Mouse (Mus musculus) ES-Bruce4 (cell line): ENCODE measurements around the gene Nat9. TPM values are rescaled to one million over a fixed set of nuclear protein-coding genes. Genes with fewer than 3 reads are reported as not detected.
A peak's percentile ranks its signal among the peaks of the same experiment; 100 is the strongest.

ENCODE experiments used
- H3K27ac ChIP-seq: 2 replicates; pipeline ENCODE4 v1.5.1; 2012; ENCODE audit warnings: low read length, inconsistent platforms; ENCODE audit not compliant: insufficient read depth
- H3K27me3 ChIP-seq: 2 replicates; pipeline ENCODE4 v1.6.1; 2012; ENCODE audit warnings: mild to moderate bottlenecking, low read length, inconsistent platforms; ENCODE audit not compliant: control insufficient read depth, poor library complexity, insufficient read depth, severe bottlenecking
- H3K36me3 ChIP-seq: 2 replicates; pipeline ENCODE4 v1.6.1; 2012; ENCODE audit warnings: inconsistent platforms, mild to moderate bottlenecking, low read length, moderate library complexity; ENCODE audit not compliant: control insufficient read depth, poor library complexity, insufficient read depth, severe bottlenecking
- H3K4me1 ChIP-seq: one replicate; pipeline ENCODE4 v1.8.1; 2011; ENCODE audit warnings: low read length; ENCODE audit not compliant: control insufficient read depth, insufficient read depth
- H3K4me3 ChIP-seq: 2 replicates; pipeline ENCODE4 v1.5.1; 2011; ENCODE audit warnings: low read depth, mild to moderate bottlenecking, low read length
- H3K9ac ChIP-seq: 2 replicates; pipeline ENCODE4 v1.6.1; 2012; ENCODE audit warnings: low read depth, mild to moderate bottlenecking, inconsistent platforms; ENCODE audit not compliant: poor library complexity, severe bottlenecking
- H3K9me3 ChIP-seq: replicated peaks from 2 replicates; pipeline ENCODE4 v1.6.1; 2012; ENCODE audit warnings: mild to moderate bottlenecking, low read length, inconsistent platforms; ENCODE audit not compliant: control insufficient read depth, poor library complexity, insufficient read depth, severe bottlenecking
- CTCF ChIP-seq: IDR thresholded peaks from one replicate; pipeline ENCODE4 v1.8.1; 2011; ENCODE audit warnings: low read depth, low read length
- EP300 ChIP-seq: IDR thresholded peaks from 2 replicates; pipeline ENCODE4 v1.6.1; 2011; ENCODE audit warnings: low read depth, low read length; ENCODE audit not compliant: insufficient read depth
- POLR2A ChIP-seq: IDR thresholded peaks from one replicate; pipeline ENCODE4 v1.8.1; 2011; ENCODE audit warnings: low read length; ENCODE audit not compliant: insufficient read depth
- polyA plus RNA-seq: library from polyadenylated mRNA; stranded (reverse); fragments of >200 nt; gene quantifications from 2 replicates; pipeline ENCODE4 v1.2.4, GENCODE M21; 2011; ENCODE audit warnings: low read depth; ENCODE audit not compliant: missing spikeins, insufficient read depth, insufficient read length

Nat9 gene
- polyA plus RNA-seq, 1 experiment: 16.2 TPM

DNA sequence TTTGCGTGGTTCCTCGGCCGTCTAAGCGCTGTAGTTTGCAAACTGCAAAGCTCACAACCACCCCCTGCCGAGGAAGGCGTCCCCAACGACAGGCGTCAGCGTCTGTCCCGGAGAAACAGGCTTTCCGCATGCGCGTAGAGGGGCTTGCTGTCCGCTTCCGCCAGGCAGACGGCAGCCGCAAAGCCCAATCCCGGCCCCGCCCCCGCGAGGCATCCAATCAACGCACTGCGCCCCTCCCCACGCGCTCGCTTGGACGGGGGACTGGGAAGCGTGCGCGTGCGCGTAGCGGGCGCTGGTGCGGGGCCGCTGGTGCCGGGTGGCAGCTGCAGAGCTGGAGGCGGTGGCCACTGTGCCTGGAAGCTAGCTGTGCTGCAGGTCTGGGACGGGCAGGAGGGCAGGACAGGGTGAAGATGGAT lies 427 bp downstream of the Nat9 start, which contains the start of gene Tmem104:
Gene Tmem104 (plus strand): TSS at position 264 of the 416 bp plus-strand sequence.
- Histone ChIP-seq H3K27ac (no peak within 1 kb of the TSS), H3K27me3 (no peaks in the 10 kb centered on the region), H3K9ac (peak within 1 kb of the TSS; percentile 53), H3K4me3 (peak within 1 kb of the TSS; percentile 84), H3K4me1 (peaks cover 3% of the 10 kb centered on the region), H3K9me3 (no peaks in the 10 kb centered on the region), H3K36me3 (no peaks in the 10 kb centered on the region)
- TF ChIP-seq EP300 (no peak), POLR2A (peak; percentile 75)

GRCm38 (mm10) chr11:115184973-115185372 lies 2.7 kb downstream of the Nat9 start:
- H3K27me3 ChIP-seq: no peaks in the 10 kb centered on the region
- no peaks in the 10 kb centered on the region for H3K4me1 ChIP-seq
- TF ChIP-seq POLR2A (no peak), EP300 (no peak), CTCF (no peak)
- no peak overlapping the region for H3K9ac ChIP-seq
- no peaks in the 10 kb centered on the region for H3K9me3 ChIP-seq
- no peak overlapping the region for H3K4me3 ChIP-seq
- H3K27ac ChIP-seq: no peak overlapping the region
- 0 out of 2 replicates have a peak, but pooled peaks cover 7% of the 10 kb centered on the region for H3K36me3 ChIP-seq

- peaks cover 6% of the 10 kb centered on the region for H3K4me1 ChIP-seq
- H3K27ac ChIP-seq: no peak overlapping the region
- H3K4me3 ChIP-seq: no peak overlapping the region
- no peaks in the 10 kb centered on the region for H3K9me3 ChIP-seq
- TF ChIP-seq POLR2A: no peak
- TF ChIP-seq EP300: peak; percentile 53; the same call in 1 of the 2 replicates
- TF ChIP-seq CTCF: peak; percentile 96
- H3K9ac ChIP-seq: no peak overlapping the region
- 0 out of 2 replicates have a peak, but pooled peaks cover 7% of the 10 kb centered on the region for H3K36me3 ChIP-seq
- H3K27me3 ChIP-seq: no peaks in the 10 kb centered on the region
These were observed 5.6 kb downstream of the Nat9 start for GRCm38 (mm10) chr11:115181913-115182638.

- Histone ChIP-seq H3K36me3 (0 out of 2 replicates have a peak, but pooled peaks cover 7% of the 10 kb centered on the region), H3K4me3 (no peak overlapping the region), H3K27ac (no peak overlapping the region), H3K9ac (no peak overlapping the region), H3K4me1 (peaks cover 17% of the 10 kb centered on the region), H3K27me3 (no peaks in the 10 kb centered on the region), H3K9me3 (no peaks in the 10 kb centered on the region)
- no peak for TF ChIP-seq EP300
- no peak for TF ChIP-seq POLR2A
- no peak for TF ChIP-seq CTCF
These were observed 7.8 kb downstream of the Nat9 start for GRCm38 (mm10) chr11:115179881-115180280.

DNA sequence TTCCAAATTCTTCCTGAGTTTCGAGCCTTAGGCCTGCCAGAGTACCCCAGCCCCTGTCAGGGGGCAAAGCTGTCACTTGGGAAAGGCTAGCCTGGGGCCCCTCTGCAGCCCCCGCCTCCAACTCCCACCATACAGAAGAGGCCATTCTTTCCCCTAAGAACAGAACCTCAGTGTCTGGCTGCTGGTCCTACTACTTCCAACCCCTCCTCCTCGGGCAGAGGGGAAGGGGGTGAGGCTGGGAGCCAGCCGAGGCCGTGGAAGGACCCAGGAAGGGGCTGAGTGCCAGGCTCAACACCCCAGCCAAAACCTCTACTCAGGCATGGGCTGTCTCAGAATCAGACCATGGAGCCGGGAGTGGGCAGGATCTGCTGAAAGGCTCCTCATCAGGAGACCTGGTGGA lies 8.5 kb downstream of the Nat9 start:
- no peak for TF ChIP-seq CTCF
- no peak for TF ChIP-seq EP300
- no peaks in the 10 kb centered on the region for H3K9me3 ChIP-seq
- H3K36me3 ChIP-seq: 0 out of 2 replicates have a peak, but pooled peaks cover 7% of the 10 kb centered on the region
- H3K4me3 ChIP-seq: no peak overlapping the region
- H3K9ac ChIP-seq: no peak overlapping the region
- H3K27me3 ChIP-seq: no peaks in the 10 kb centered on the region
- H3K4me1 ChIP-seq: peaks cover 21% of the 10 kb centered on the region
- H3K27ac ChIP-seq: no peak overlapping the region

DNA sequence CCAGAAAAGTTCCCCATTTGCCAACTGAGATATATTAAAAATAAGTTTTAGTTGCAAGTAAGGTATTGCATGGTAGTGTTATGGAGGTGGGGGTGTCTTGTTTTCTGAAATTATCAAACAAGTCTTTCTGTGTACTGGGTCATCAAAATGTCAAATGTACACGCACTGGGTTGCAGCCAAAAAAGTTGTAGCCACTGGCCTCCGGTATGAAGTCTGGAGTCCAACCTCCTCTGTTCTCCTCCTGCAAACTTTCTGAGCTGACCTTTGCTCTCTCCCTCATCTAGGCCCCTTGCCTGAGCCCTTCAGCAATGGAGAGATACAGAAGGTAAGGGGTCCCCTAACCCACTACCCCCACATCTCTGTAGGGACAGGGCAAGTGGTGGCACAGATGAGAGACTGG lies 8.9 kb downstream of the Nat9 start:
- Histone ChIP-seq H3K9me3 (no peaks in the 10 kb centered on the region), H3K4me3 (no peak overlapping the region), H3K9ac (no peak overlapping the region), H3K27ac (no peak overlapping the region), H3K27me3 (no peaks in the 10 kb centered on the region), H3K4me1 (peaks cover 21% of the 10 kb centered on the region), H3K36me3 (0 out of 2 replicates have a peak, but pooled peaks cover 7% of the 10 kb centered on the region)
- TF ChIP-seq CTCF (no peak), EP300 (no peak), POLR2A (no peak)
